Mouse (Mus musculus) CH12.LX (cell line): Measurements from ENCODE around the gene Rpp25.

Experiments used
- POLR2A ChIP-seq: IDR thresholded peaks from 2 replicates; pipeline ENCODE4 v1.6.1; 2011; ENCODE audit warnings: low read depth, mild to moderate bottlenecking, improper control_type of control experiment, low read length
- USF1 ChIP-seq: IDR thresholded peaks from 2 replicates; pipeline ENCODE4 v1.6.1; 2014; ENCODE audit warnings: low read depth, mild to moderate bottlenecking, inconsistent platforms, low read length, improper control_type of control experiment
- ZC3H11A ChIP-seq: IDR thresholded peaks from 2 replicates; pipeline ENCODE4 v1.6.1; 2012; ENCODE audit warnings: low read depth, mild to moderate bottlenecking, inconsistent platforms, low read length, improper control_type of control experiment
- ZKSCAN1 ChIP-seq: IDR thresholded peaks from 2 replicates; pipeline ENCODE4 v1.6.1; 2012; ENCODE audit warnings: low read depth, inconsistent platforms, low read length, improper control_type of control experiment, borderline replicate concordance

- TF ChIP-seq POLR2A (no peak), ZKSCAN1 (no peak), USF1 (no peak), ZC3H11A (no peak)
Observed at GRCm38 (mm10) chr9:57459707-57460106, 44.1 kb upstream of the Rpp25 start.
